Mouse (Mus musculus) liver, embryonic 16.5 days (tissue): Measurements from ENCODE around the gene Mzf1. TPM values are rescaled to one million over a fixed set of nuclear protein-coding genes. Genes with fewer than 3 reads are reported as not detected.

ENCODE experiments used
- ATAC-seq: fragments of 200-750 bp; cut with Nextera tagmentation; 2 replicates; pipeline ENCODE4 v1.8.0; 2017; ENCODE audit warnings: low read depth, mild to moderate bottlenecking, moderate number of reproducible peaks, moderate library complexity
- H3K27ac ChIP-seq: fragments of 300-500 bp; sonication (generic); 2 replicates; pipeline ENCODE4 v1.5.1; 2014; ENCODE audit warnings: mild to moderate bottlenecking, low read length
- H3K27me3 ChIP-seq: fragments of 300-500 bp; sonication (generic); 2 replicates; pipeline ENCODE4 v1.6.1; 2014; ENCODE audit warnings: low read depth, low read length, mixed read lengths; ENCODE audit not compliant: control insufficient read depth, insufficient read depth
- H3K36me3 ChIP-seq: fragments of 300-500 bp; sonication (generic); 2 replicates; pipeline ENCODE4 v1.6.1; 2014; ENCODE audit warnings: mild to moderate bottlenecking; ENCODE audit not compliant: control insufficient read depth, insufficient read depth
- H3K4me1 ChIP-seq: fragments of 300-500 bp; sonication (generic); 2 replicates; pipeline ENCODE4 v1.6.1; 2014; ENCODE audit warnings: low read depth, low read length, mixed read lengths; ENCODE audit not compliant: control insufficient read depth
- H3K4me2 ChIP-seq: fragments of 300-500 bp; sonication (generic); 2 replicates; pipeline ENCODE4 v1.6.1; 2014; ENCODE audit warnings: low read depth, low read length, mixed read lengths
- H3K4me3 ChIP-seq: fragments of 300-500 bp; sonication (generic); 2 replicates; pipeline ENCODE4 v1.5.1; 2014; ENCODE audit warnings: low read depth, mild to moderate bottlenecking, low read length
- H3K9ac ChIP-seq: fragments of 300-500 bp; sonication (generic); 2 replicates; pipeline ENCODE4 v1.6.1; 2014; ENCODE audit warnings: low read depth, low read length
- H3K9me3 ChIP-seq: fragments of 300-500 bp; sonication (generic); replicated peaks from 2 replicates; pipeline ENCODE4 v1.6.1; 2016; ENCODE audit warnings: low read length; ENCODE audit not compliant: control insufficient read depth
- WGBS: fragments of 180-500 bp; shearing (Covaris S2); extraction: QIAGEN DNeasy Blood & Tissue Kit; methylation state at CpG from one replicate; pipeline ENCODE4 v1.1.7; 2014; ENCODE audit not compliant: insufficient replicate concordance; 5-methylcytosine and 5-hydroxymethylcytosine counted together
- polyA plus RNA-seq: library from polyadenylated mRNA; unstranded; fragments of >200 nt; fragmentation: Nextera tagmentation; extraction: Ambion mirVana; gene quantifications from 2 replicates; pipeline ENCODE4 v1.2.1, GENCODE M21; 2015

The Mzf1 gene
- polyA plus RNA-seq, 1 experiment from 2014 or later, result 0.50 TPM

GRCm38 (mm10) chr7:12998851-12999250 lies 55.7 kb downstream of the Mzf1 start, which contains the start of gene Trim28:
Trim28 (plus strand) TSS chr7:12999114.
- ATAC-seq, result no peak
- H3K27ac ChIP-seq, result peak within 1 kb of the TSS; percentile 58
- peak within 1 kb of the TSS; percentile 19; the same call in 1 of the 2 replicates for H3K4me2 ChIP-seq
- 63% methylated on average over 3 of the region's 3 CpGs for WGBS
- no peaks in the 10 kb centered on the region for H3K27me3 ChIP-seq
- H3K9ac ChIP-seq, result no peak within 1 kb of the TSS
- peaks cover 4% of the 10 kb centered on the region; the same call in 1 of the 2 replicates for H3K4me1 ChIP-seq
- H3K4me3 ChIP-seq, result no peak within 1 kb of the TSS
- no peaks in the 10 kb centered on the region for H3K36me3 ChIP-seq
- H3K9me3 ChIP-seq, result no peaks in the 10 kb centered on the region

DNA sequence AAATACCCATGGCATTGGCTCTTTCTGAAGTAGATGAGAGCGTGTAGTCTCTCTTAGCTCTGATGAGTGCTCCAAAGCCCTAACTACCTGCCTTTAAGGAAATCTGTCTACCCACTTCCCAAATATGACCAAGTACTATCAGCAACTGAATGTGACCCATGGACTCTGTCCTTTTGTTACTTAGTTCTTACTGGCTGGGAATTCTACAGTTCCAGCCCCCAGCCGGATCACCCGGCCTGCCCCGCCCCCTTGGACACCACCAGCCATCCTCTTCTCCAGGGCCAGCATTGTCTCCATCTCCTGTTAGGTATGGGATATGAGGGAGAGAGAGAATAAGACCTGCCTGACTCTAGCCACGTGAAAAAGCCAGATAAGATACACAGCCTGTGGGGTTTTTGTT lies 56.5 kb downstream of the Mzf1 start, which contains the start of gene Slc27a5:
Slc27a5 (minus strand) TSS at position 140 of the 400 bp plus-strand sequence.
- peaks cover 4% of the 10 kb centered on the region; the same call in 1 of the 2 replicates for H3K4me1 ChIP-seq
- H3K4me3 ChIP-seq, result no peak within 1 kb of the TSS
- H3K9ac ChIP-seq, result peak within 1 kb of the TSS; percentile 6; the same call in 1 of the 2 replicates
- no peaks in the 10 kb centered on the region for H3K9me3 ChIP-seq
- no peaks in the 10 kb centered on the region for H3K36me3 ChIP-seq
- H3K27me3 ChIP-seq, result no peaks in the 10 kb centered on the region
- ATAC-seq, result peak; percentile 74
- H3K4me2 ChIP-seq, result peak within 1 kb of the TSS; percentile 19
- WGBS, result 48% methylated on average over 5 of the region's 5 CpGs
- H3K27ac ChIP-seq, result peak within 1 kb of the TSS; percentile 58

GRCm38 (mm10) chr7:12997230-12997629 lies 57.3 kb downstream of the Mzf1 start:
- Histone ChIP-seq H3K9me3 (no peaks in the 10 kb centered on the region), H3K9ac (peak overlapping the region; percentile 6; the same call in 1 of the 2 replicates), H3K4me3 (no peak overlapping the region), H3K4me1 (peaks cover 4% of the 10 kb centered on the region; the same call in 1 of the 2 replicates), H3K4me2 (peak overlapping the region; percentile 19), H3K27ac (peak overlapping the region; percentile 58; the same call in 1 of the 2 replicates), H3K36me3 (no peaks in the 10 kb centered on the region), H3K27me3 (no peaks in the 10 kb centered on the region)
- ATAC-seq, result no peak
- 49% methylated on average over 5 of the region's 5 CpGs for WGBS

DNA sequence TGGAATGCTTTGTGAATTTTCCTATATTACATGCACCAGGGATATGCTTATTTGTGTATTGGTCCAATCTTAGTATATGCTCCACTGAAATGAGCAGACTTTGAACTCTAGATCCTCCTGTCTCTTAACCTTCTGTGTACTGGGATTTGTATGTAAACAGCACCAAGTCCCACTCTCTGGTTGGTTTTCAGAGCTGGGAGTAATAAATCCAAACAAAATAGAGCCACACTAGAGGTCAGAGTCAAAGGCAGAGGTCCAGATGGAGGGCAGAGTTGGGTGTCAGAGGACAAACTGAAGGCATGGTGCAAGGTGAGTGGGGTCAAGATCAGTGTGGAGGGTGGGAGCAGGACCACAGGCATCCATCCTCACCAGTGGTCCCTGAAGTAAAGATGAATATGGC lies 58.7 kb downstream of the Mzf1 start:
- Histone ChIP-seq H3K4me2 (no peak overlapping the region), H3K9me3 (no peaks in the 10 kb centered on the region), H3K4me1 (peaks cover 4% of the 10 kb centered on the region; the same call in 1 of the 2 replicates), H3K27ac (0 out of 2 replicates have a peak overlapping the region, but pooled peaks have one; percentile 4), H3K9ac (no peak overlapping the region), H3K36me3 (no peaks in the 10 kb centered on the region), H3K27me3 (no peaks in the 10 kb centered on the region), H3K4me3 (no peak overlapping the region)
- peak; percentile 33 for ATAC-seq

DNA sequence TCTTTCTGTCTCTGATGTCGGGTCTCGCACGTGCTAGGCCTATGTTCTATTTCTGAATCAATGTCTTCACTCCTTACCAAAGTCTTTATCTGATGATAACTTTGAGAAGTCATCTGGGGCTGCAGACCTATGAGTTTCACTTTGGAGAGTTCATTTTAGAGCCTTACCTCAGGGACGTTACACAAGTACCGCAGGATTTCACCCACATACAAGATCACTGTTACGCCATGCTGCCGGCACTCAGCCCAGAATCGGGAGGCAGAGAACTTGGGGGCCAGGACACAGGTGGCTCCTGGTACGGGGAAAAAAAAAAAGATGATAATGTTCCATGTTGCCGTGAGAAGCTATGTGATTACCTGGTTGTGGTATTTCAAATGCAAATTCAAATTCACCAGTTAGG lies 61.4 kb downstream of the Mzf1 start:
- no peaks in the 10 kb centered on the region for H3K9me3 ChIP-seq
- WGBS, result 73% methylated on average over 10 of the region's 10 CpGs

More for the DNA sequence above, 61.4 kb downstream of the Mzf1 start:
- Histone ChIP-seq H3K27ac (no peak overlapping the region), H3K36me3 (no peaks in the 10 kb centered on the region), H3K4me1 (peaks cover 7% of the 10 kb centered on the region), H3K4me2 (no peak overlapping the region), H3K9ac (no peak overlapping the region), H3K27me3 (no peaks in the 10 kb centered on the region), H3K4me3 (no peak overlapping the region)
- ATAC-seq, result no peak

Other genes starting within 250 kb of the Mzf1 start
- gene Zfp329, start 235.9 kb downstream of the Mzf1 start, polyA plus RNA-seq, result 1.7 and 2.3 TPM in 2 replicates
- 12.0 and 12.7 TPM in 2 replicates for gene Zfp110, start 220.0 kb downstream of the Mzf1 start, polyA plus RNA-seq
- gene Zfp128, start 173.6 kb downstream of the Mzf1 start, polyA plus RNA-seq, result 0.54 and 0.55 TPM in 2 replicates
- gene Zscan22, start 156.9 kb downstream of the Mzf1 start, polyA plus RNA-seq, result 3.3 and 3.9 TPM in 2 replicates
- gene Rps5, start 132.5 kb downstream of the Mzf1 start, polyA plus RNA-seq, result 473 and 517 TPM in 2 replicates
- 0.07 and 0.09 TPM in 2 replicates for gene Rnf225, start 127.3 kb downstream of the Mzf1 start, polyA plus RNA-seq
- gene Zfp324, start 88.9 kb downstream of the Mzf1 start, polyA plus RNA-seq, result 2.4 and 2.6 TPM in 2 replicates
- gene Zfp446, start 76.9 kb downstream of the Mzf1 start, polyA plus RNA-seq, result 2.9 TPM in 2 replicates
- gene Slc27a5, start 56.6 kb downstream of the Mzf1 start, polyA plus RNA-seq, result 23.6 and 26.5 TPM in 2 replicates
- 50.0 and 57.9 TPM in 2 replicates for gene Trim28, start 55.6 kb downstream of the Mzf1 start, polyA plus RNA-seq
- 10.0 and 11.4 TPM in 2 replicates for gene Zbtb45, start 44.7 kb downstream of the Mzf1 start, polyA plus RNA-seq
- gene Chmp2a, start 20.0 kb downstream of the Mzf1 start, polyA plus RNA-seq, result 119 and 122 TPM in 2 replicates
- 10.6 and 14.3 TPM in 2 replicates for gene Ube2m, start 16.5 kb downstream of the Mzf1 start, polyA plus RNA-seq
- gene Vmn1r85, start 40.4 kb upstream of the Mzf1 start, polyA plus RNA-seq, result not detected in 2 replicates
- gene Vmn1r86, start 65.2 kb upstream of the Mzf1 start, polyA plus RNA-seq, result not detected in 2 replicates
- not detected in 2 replicates for gene Vmn1r87, start 85.4 kb upstream of the Mzf1 start, polyA plus RNA-seq
- not detected in 2 replicates for gene Vmn1r88, start 104.8 kb upstream of the Mzf1 start, polyA plus RNA-seq
- not detected in 2 replicates for gene Vmn1r89, start 158.3 kb upstream of the Mzf1 start, polyA plus RNA-seq
- gene Lig1, start 222.5 kb upstream of the Mzf1 start, polyA plus RNA-seq, result 80.3 and 87.9 TPM in 2 replicates
- 2.2 and 3.3 TPM in 2 replicates for gene Zswim9, start 224.0 kb upstream of the Mzf1 start, polyA plus RNA-seq